Mouse (Mus musculus) cortical plate, adult 2 months (tissue): ENCODE data around the gene 1700056E22Rik.

Experiments
- CTCF ChIP-seq: fragments of 200-500 bp; IDR thresholded peaks from 2 replicates; pipeline ENCODE4 v1.5.1; 2011; ENCODE audit warnings: mild to moderate bottlenecking, control low read depth, low read length; ENCODE audit not compliant: insufficient read depth; ENCODE audit errors: extremely low read depth
- POLR2A ChIP-seq: fragments of 200-500 bp; IDR thresholded peaks from 2 replicates; pipeline ENCODE4 v1.6.1; 2011; ENCODE audit warnings: mild to moderate bottlenecking, low read length, control low read depth; ENCODE audit not compliant: insufficient read depth; ENCODE audit errors: extremely low read depth

GRCm38 (mm10) chr1:184030070-184030802, 3.9 kb downstream of the 1700056E22Rik start:
- TF ChIP-seq CTCF (no peak), POLR2A (no peak)
